Mouse (Mus musculus) heart, embryonic 11.5 days (tissue): ENCODE measurements around the gene Pqlc3. TPM values are rescaled to one million over a fixed set of nuclear protein-coding genes. Genes with fewer than 3 reads are reported as not detected.

Experiments used
- ATAC-seq: fragments of 200-750 bp; cut with Nextera tagmentation; replicated peaks from 2 replicates; pipeline ENCODE4 v1.8.0; 2017; ENCODE audit warnings: moderate library complexity; ENCODE audit not compliant: insufficient number of reproducible peaks, low FRiP score, low TSS enrichment
- H3K27ac ChIP-seq: fragments of 300-500 bp; sonication (generic); 2 replicates; pipeline ENCODE4 v1.5.1; 2014; ENCODE audit warnings: mild to moderate bottlenecking, low read depth, low read length
- H3K27me3 ChIP-seq: fragments of 300-500 bp; sonication (generic); 2 replicates; pipeline ENCODE4 v1.6.1; 2014; ENCODE audit warnings: mild to moderate bottlenecking, low read length, mixed read lengths; ENCODE audit not compliant: control insufficient read depth, insufficient read depth
- H3K36me3 ChIP-seq: fragments of 300-500 bp; sonication (generic); 2 replicates; pipeline ENCODE4 v1.6.1; 2014; ENCODE audit warnings: mild to moderate bottlenecking, low read length, moderate library complexity, mixed read lengths; ENCODE audit not compliant: control insufficient read depth, insufficient read depth
- H3K4me1 ChIP-seq: fragments of 300-500 bp; sonication (generic); 2 replicates; pipeline ENCODE4 v1.6.1; 2014; ENCODE audit warnings: low read length; ENCODE audit not compliant: control insufficient read depth, insufficient read depth
- H3K4me2 ChIP-seq: fragments of 300-500 bp; sonication (generic); 2 replicates; pipeline ENCODE4 v1.6.1; 2014; ENCODE audit warnings: mild to moderate bottlenecking, moderate library complexity
- H3K4me3 ChIP-seq: fragments of 300-500 bp; sonication (generic); 2 replicates; pipeline ENCODE4 v1.5.1; 2014; ENCODE audit warnings: low read depth, low read length
- H3K9ac ChIP-seq: fragments of 300-500 bp; sonication (generic); 2 replicates; pipeline ENCODE4 v1.6.1; 2014; ENCODE audit warnings: mild to moderate bottlenecking, low read depth, low read length, moderate library complexity
- H3K9me3 ChIP-seq: fragments of 300-500 bp; sonication (generic); replicated peaks from 2 replicates; pipeline ENCODE4 v1.6.1; 2016; ENCODE audit warnings: low read length; ENCODE audit not compliant: control insufficient read depth
- WGBS: fragments of 180-500 bp; shearing (Covaris S2); extraction: QIAGEN DNeasy Blood & Tissue Kit; methylation state at CpG from one replicate; pipeline ENCODE4 v1.1.7; 2014; ENCODE audit not compliant: insufficient replicate concordance; 5-methylcytosine and 5-hydroxymethylcytosine counted together
- polyA plus RNA-seq: library from polyadenylated mRNA; unstranded; fragments of >200 nt; fragmentation: Nextera tagmentation; extraction: Ambion mirVana; gene quantifications from 2 replicates; pipeline ENCODE4 v1.2.1, GENCODE M21; 2014

The Pqlc3 gene
- polyA plus RNA-seq, 1 experiment from 2014 or later, result 5.1 TPM

- no peak overlapping the region for H3K4me3 ChIP-seq
- no peak overlapping the region for H3K27ac ChIP-seq
- H3K4me1 ChIP-seq, result peaks cover 13% of the 10 kb centered on the region
- whole genome bisulfite sequencing, result 76% methylated on average over 5 of the region's 5 CpGs
- no peaks in the 10 kb centered on the region; the same call in none of the 2 replicates for H3K27me3 ChIP-seq
- no peak overlapping the region for H3K4me2 ChIP-seq
- H3K9ac ChIP-seq, result no peak overlapping the region
- no peaks in the 10 kb centered on the region for H3K9me3 ChIP-seq
- no peak for ATAC-seq
- H3K36me3 ChIP-seq, result peaks cover 6% of the 10 kb centered on the region; the same call in 1 of the 2 replicates
These were observed 3.9 kb downstream of the Pqlc3 start for GRCm38 (mm10) chr12:16996281-16996680.

GRCm38 (mm10) chr12:16994291-16994690, 5.9 kb downstream of the Pqlc3 start:
- Histone ChIP-seq H3K27ac (no peak overlapping the region), H3K4me3 (no peak overlapping the region), H3K27me3 (no peaks in the 10 kb centered on the region; the same call in none of the 2 replicates), H3K9ac (no peak overlapping the region), H3K36me3 (peaks cover 6% of the 10 kb centered on the region; the same call in 1 of the 2 replicates), H3K4me2 (no peak overlapping the region), H3K4me1 (peaks cover 12% of the 10 kb centered on the region), H3K9me3 (no peaks in the 10 kb centered on the region)
- WGBS, result 81% methylated on average over 2 of the region's 2 CpGs
- no peak for ATAC-seq

GRCm38 (mm10) chr12:16992355-16992754, 7.9 kb downstream of the Pqlc3 start:
- no peak overlapping the region for H3K9ac ChIP-seq
- no peaks in the 10 kb centered on the region for H3K9me3 ChIP-seq
- H3K4me2 ChIP-seq, result no peak overlapping the region
- WGBS, result 87% methylated on average over 2 of the region's 2 CpGs
- H3K36me3 ChIP-seq, result peaks cover 6% of the 10 kb centered on the region; the same call in 1 of the 2 replicates
- no peak overlapping the region for H3K4me3 ChIP-seq
- no peaks in the 10 kb centered on the region for H3K27me3 ChIP-seq
- no peak overlapping the region for H3K27ac ChIP-seq
- no peak for ATAC-seq
- H3K4me1 ChIP-seq, result peaks cover 7% of the 10 kb centered on the region; the same call in 1 of the 2 replicates

GRCm38 (mm10) chr12:16991376-16991775, 8.8 kb downstream of the Pqlc3 start:
- Histone ChIP-seq H3K36me3 (peaks cover 8% of the 10 kb centered on the region), H3K9me3 (no peaks in the 10 kb centered on the region), H3K27me3 (no peaks in the 10 kb centered on the region), H3K9ac (no peak overlapping the region), H3K4me2 (no peak overlapping the region), H3K4me1 (peaks cover 7% of the 10 kb centered on the region; the same call in 1 of the 2 replicates), H3K27ac (no peak overlapping the region), H3K4me3 (no peak overlapping the region)
- whole genome bisulfite sequencing, result 87% methylated on average over 2 of the region's 2 CpGs
- ATAC-seq, result no peak

DNA sequence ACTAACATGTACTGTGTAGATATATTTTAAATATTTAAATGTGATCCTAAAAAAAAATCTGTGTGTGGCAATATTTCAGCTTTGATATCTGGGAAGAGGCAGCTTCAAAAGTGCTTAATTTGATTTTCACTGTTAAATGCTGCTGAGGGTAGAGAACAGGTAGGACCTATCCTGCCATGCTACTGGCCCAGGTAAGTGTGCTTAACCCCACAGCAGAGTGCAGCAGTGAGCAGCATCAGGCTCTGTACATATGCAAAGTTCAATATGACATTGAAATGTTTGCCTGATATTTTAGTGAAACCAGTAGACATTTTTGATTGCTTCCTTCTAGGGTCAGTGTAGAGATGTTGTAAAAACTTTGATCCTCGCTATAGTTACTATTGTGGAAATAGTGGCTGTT, 14.4 kb downstream of the Pqlc3 start:
- Histone ChIP-seq H3K36me3 (peaks cover 6% of the 10 kb centered on the region; the same call in 1 of the 2 replicates), H3K4me1 (no peaks in the 10 kb centered on the region), H3K27ac (no peak overlapping the region), H3K9ac (no peak overlapping the region), H3K4me2 (no peak overlapping the region), H3K27me3 (no peaks in the 10 kb centered on the region), H3K4me3 (no peak overlapping the region), H3K9me3 (no peaks in the 10 kb centered on the region)
- no peak for ATAC-seq
- WGBS, result 88% methylated on average over 1 of the region's 1 CpGs

GRCm38 (mm10) chr12:16977120-16977519, 23.1 kb downstream of the Pqlc3 start:
- no peak for ATAC-seq

DNA sequence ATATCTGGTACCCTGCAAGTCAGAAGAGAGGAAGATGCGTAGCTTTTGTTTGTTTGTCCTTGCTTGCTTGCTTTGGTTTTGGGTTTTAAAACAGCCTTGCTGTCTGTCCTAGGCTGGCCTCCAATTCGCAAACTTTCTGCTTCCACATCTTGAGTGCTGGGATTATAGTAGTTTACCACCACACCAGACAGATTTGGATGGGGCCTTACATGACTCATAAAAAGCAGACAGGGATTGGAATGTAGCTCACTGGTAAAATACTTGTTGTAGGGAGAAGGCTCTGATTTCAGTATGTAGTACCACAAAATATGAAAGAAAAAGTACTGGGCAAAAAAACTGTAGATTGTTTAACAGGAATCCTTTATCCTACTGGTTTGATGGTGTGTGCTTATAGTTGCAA, 33.4 kb downstream of the Pqlc3 start:
- no peaks in the 10 kb centered on the region for H3K4me1 ChIP-seq
- 95% methylated on average over 2 of the region's 2 CpGs for WGBS
- H3K4me3 ChIP-seq, result no peak overlapping the region
- ATAC-seq, result no peak
- H3K27ac ChIP-seq, result no peak overlapping the region
- no peaks in the 10 kb centered on the region for H3K9me3 ChIP-seq
- no peak overlapping the region for H3K4me2 ChIP-seq
- no peaks in the 10 kb centered on the region for H3K27me3 ChIP-seq
- H3K36me3 ChIP-seq, result peaks cover 22% of the 10 kb centered on the region; the same call in 1 of the 2 replicates
- no peak overlapping the region for H3K9ac ChIP-seq

More at GRCm38 (mm10) chr12:16977120-16977519, 23.1 kb downstream of the Pqlc3 start:
- Histone ChIP-seq H3K36me3 (peaks cover 41% of the 10 kb centered on the region), H3K4me1 (no peaks in the 10 kb centered on the region), H3K27me3 (no peaks in the 10 kb centered on the region), H3K9ac (no peak overlapping the region), H3K4me3 (no peak overlapping the region), H3K9me3 (no peaks in the 10 kb centered on the region), H3K27ac (no peak overlapping the region), H3K4me2 (no peak overlapping the region)

GRCm38 (mm10) chr12:16963354-16963753, 36.9 kb downstream of the Pqlc3 start:
- Histone ChIP-seq H3K9ac (no peak overlapping the region), H3K4me3 (no peak overlapping the region), H3K4me1 (no peaks in the 10 kb centered on the region), H3K4me2 (no peak overlapping the region), H3K27me3 (no peaks in the 10 kb centered on the region), H3K27ac (no peak overlapping the region), H3K9me3 (no peaks in the 10 kb centered on the region), H3K36me3 (peaks cover 22% of the 10 kb centered on the region)
- no peak for ATAC-seq
- 75% methylated on average over 2 of the region's 2 CpGs for WGBS

DNA sequence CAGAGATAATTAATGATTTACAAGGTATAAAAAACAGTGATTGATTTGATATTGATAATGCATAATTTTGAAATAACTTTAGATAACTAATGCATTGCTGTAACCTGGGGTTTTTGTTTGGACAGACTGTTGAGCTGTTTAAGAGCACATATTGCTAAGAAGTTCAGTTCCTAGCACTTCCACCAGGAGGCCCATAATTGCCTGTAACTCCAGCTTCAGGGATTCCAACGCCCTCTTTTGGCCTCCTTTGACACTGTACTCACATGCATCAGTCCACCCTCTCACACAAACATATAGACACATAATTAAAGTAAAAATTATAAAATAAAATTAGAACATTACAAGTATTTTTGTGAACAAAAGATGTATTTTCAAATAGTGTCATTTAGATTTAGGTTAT, 41.4 kb downstream of the Pqlc3 start:
- H3K27ac ChIP-seq, result no peak overlapping the region
- no peak for ATAC-seq
- peaks cover 39% of the 10 kb centered on the region for H3K36me3 ChIP-seq
- no peaks in the 10 kb centered on the region for H3K9me3 ChIP-seq
- no peak overlapping the region for H3K4me3 ChIP-seq
- no peaks in the 10 kb centered on the region for H3K27me3 ChIP-seq
- no peak overlapping the region for H3K9ac ChIP-seq
- H3K4me1 ChIP-seq, result no peaks in the 10 kb centered on the region
- WGBS, result 74% methylated on average over 1 of the region's 1 CpGs
- no peak overlapping the region for H3K4me2 ChIP-seq
